Mouse (Mus musculus) testis, adult 2 months (tissue): Measurements from ENCODE around the gene Kazn.

Experiments
- CTCF ChIP-seq: fragments of 200-500 bp; IDR thresholded peaks from 2 replicates; pipeline ENCODE4 v1.5.1; 2012; ENCODE audit warnings: low read depth, mild to moderate bottlenecking, inconsistent platforms, low read length, moderate library complexity; ENCODE audit not compliant: control insufficient read depth, insufficient read depth, insufficient replicate concordance
- POLR2A ChIP-seq: fragments of 200-500 bp; IDR thresholded peaks from 2 replicates; pipeline ENCODE4 v1.6.1; 2012; ENCODE audit warnings: low read depth, mild to moderate bottlenecking, inconsistent platforms, low read length, moderate library complexity; ENCODE audit not compliant: control insufficient read depth

DNA sequence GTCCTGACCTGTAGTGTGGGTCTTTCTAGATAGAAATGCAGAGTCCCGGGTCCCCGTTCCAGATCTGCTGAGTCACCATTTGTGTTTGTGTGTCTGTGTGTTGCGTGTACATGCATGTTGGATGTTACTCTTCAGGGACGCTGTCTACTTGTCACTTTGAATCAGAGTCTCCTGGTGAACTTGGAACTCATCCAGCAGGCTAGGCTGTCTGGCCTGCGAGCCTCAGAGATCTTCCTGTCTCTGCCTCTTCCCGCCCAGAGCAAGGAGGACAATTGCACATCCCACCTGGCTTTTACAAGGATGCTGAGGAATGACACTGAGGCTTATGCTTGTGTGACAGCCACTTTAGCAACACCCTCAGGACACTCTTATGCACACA lies 39.0 kb upstream of the Kazn start:
- TF ChIP-seq CTCF (no peak), POLR2A (no peak)
